Mouse (Mus musculus) liver, embryonic 18 days (tissue): Measurements from ENCODE around the gene 4930415L06Rik. TPM values are rescaled to one million over a fixed set of nuclear protein-coding genes. Genes with fewer than 3 reads are reported as not detected.

Experiments used
- polyA plus RNA-seq: library from polyadenylated mRNA; depleted of rRNA; stranded (reverse); fragments of >200 nt; gene quantifications from 2 replicates; pipeline ENCODE4 v1.2.3, GENCODE M21; 2012; rRNA removed

Gene 4930415L06Rik
- not detected in 2 replicates for polyA plus RNA-seq

GRCm38 (mm10) chrX:89932752-89933151 lies at the start of gene 4930415L06Rik:
TSS of gene 4930415L06Rik (minus strand) at chrX:89932852.

Other genes with a start within 250 kb of the 4930415L06Rik start
- not detected in 2 replicates for gene 4932429P05Rik, start 180.6 kb downstream of the 4930415L06Rik start, polyA plus RNA-seq